Mouse (Mus musculus): ENCODE results near the gene Otud7a. TPM values are rescaled to one million over a fixed set of nuclear protein-coding genes. Genes with fewer than 3 reads are reported as not detected.
A peak's percentile ranks its signal among the peaks of the same experiment; 100 is the strongest.

Otud7a gene
- total RNA-seq, 2 experiments from 2014 or later: 80.5 to 84.1 TPM

- intact Hi-C loops (cut with DNase I): loop anchor here (5.0 kb wide), 2 partner anchors 100 to 140 kb away; no protein-coding TSS in a partner anchor
These were observed 312.7 kb downstream of the Otud7a start for GRCm38 (mm10) chr7:63757136-63757677.

GRCm38 (mm10) chr7:63757678-63758239, 313.2 kb downstream of the Otud7a start:
- DNase-seq (ENCODE audit: low spot score in 2 of 2): peak in 1 of 2 experiments; percentile 40
- intact Hi-C loops (cut with DNase I): loop anchor here (5.0 kb wide), 2 partner anchors 100 to 140 kb away; no protein-coding TSS in a partner anchor

More at GRCm38 (mm10) chr7:63757136-63757677, 312.7 kb downstream of the Otud7a start:
- no peak for DNase-seq (ENCODE audit: low spot score in 2 of 2)

- peak in 1 of 2 experiments; percentile 62 for DNase-seq (ENCODE audit: low spot score in 2 of 2)
- intact Hi-C loops (cut with DNase I): loop anchor here (5.0 kb wide), 2 partner anchors 99 to 139 kb away; no protein-coding TSS in a partner anchor
These were observed 313.8 kb downstream of the Otud7a start for GRCm38 (mm10) chr7:63758240-63758826.

- no peak for DNase-seq (ENCODE audit: low spot score in 2 of 2)
- intact Hi-C loops (cut with DNase I): loop anchor here (5.0 kb wide), 2 partner anchors 98 to 138 kb away; no protein-coding TSS in a partner anchor
These were observed 315.1 kb downstream of the Otud7a start for GRCm38 (mm10) chr7:63759606-63760005.

GRCm38 (mm10) chr7:63762529-63762928, 318.0 kb downstream of the Otud7a start:
- intact Hi-C loops (cut with DNase I): no loop called here
- peak in 1 of 2 experiments; percentile 1 for DNase-seq (ENCODE audit: low spot score in 2 of 2)

- intact Hi-C loops (cut with DNase I): no loop called here
These were observed 324.0 kb downstream of the Otud7a start for GRCm38 (mm10) chr7:63768398-63769029.

GRCm38 (mm10) chr7:63773268-63773667, 328.7 kb downstream of the Otud7a start:
- peak in 1 of 2 experiments; percentile 2 for DNase-seq (ENCODE audit: low spot score in 2 of 2)

More at GRCm38 (mm10) chr7:63768398-63769029, 324.0 kb downstream of the Otud7a start:
- DNase-seq (ENCODE audit: low spot score in 2 of 2): peak in 1 of 2 experiments; percentile 35

GRCm38 (mm10) chr7:63774291-63774690, 329.7 kb downstream of the Otud7a start:
- intact Hi-C loops (cut with DNase I): no loop called here
- DNase-seq (ENCODE audit: low spot score in 2 of 2): peak; percentile 24 to 52

More at GRCm38 (mm10) chr7:63773268-63773667, 328.7 kb downstream of the Otud7a start:
- intact Hi-C loops (cut with DNase I): no loop called here

GRCm38 (mm10) chr7:63777328-63777727, 332.8 kb downstream of the Otud7a start:
- intact Hi-C loops (cut with DNase I): no loop called here
- DNase-seq (ENCODE audit: low spot score in 2 of 2): no peak

- intact Hi-C loops (cut with DNase I): no loop called here
- no peak for DNase-seq (ENCODE audit: low spot score in 2 of 2)
These were observed 336.3 kb downstream of the Otud7a start for GRCm38 (mm10) chr7:63780821-63781220.

- DNase-seq (ENCODE audit: low spot score in 2 of 2): no peak
- intact Hi-C loops (cut with DNase I): no loop called here
These were observed 345.2 kb downstream of the Otud7a start for GRCm38 (mm10) chr7:63789743-63790142.

- no peak for DNase-seq (ENCODE audit: low spot score in 2 of 2)
- intact Hi-C loops (cut with DNase I): no loop called here
These were observed 351.6 kb downstream of the Otud7a start for GRCm38 (mm10) chr7:63796001-63796632.

- intact Hi-C loops (cut with DNase I): no loop called here
These were observed 353.9 kb downstream of the Otud7a start for GRCm38 (mm10) chr7:63798446-63798845.

GRCm38 (mm10) chr7:63799304-63799703, 354.8 kb downstream of the Otud7a start:
- no peak for DNase-seq (ENCODE audit: low spot score in 2 of 2)
- intact Hi-C loops (cut with DNase I): no loop called here

More at GRCm38 (mm10) chr7:63798446-63798845, 353.9 kb downstream of the Otud7a start:
- DNase-seq (ENCODE audit: low spot score in 2 of 2): no peak

- intact Hi-C loops (cut with DNase I): no loop called here
- no peak for DNase-seq (ENCODE audit: low spot score in 2 of 2)
These were observed 358.2 kb downstream of the Otud7a start for GRCm38 (mm10) chr7:63802751-63803150.

Other genes starting within 250 kb of the Otud7a start
- gene Chrna7, start 232.2 kb upstream of the Otud7a start, total RNA-seq (2021): 10 to 100 TPM; 24.7 to 26.3 TPM

Measured in left cerebral cortex, postnatal 36 days (tissue).